Mouse (Mus musculus) frontal cortex, postnatal 36 days (tissue): ENCODE data around the gene Pde6c.

Experiments
- DNase-seq, 2 experiments: peaks; one replicate each; pipeline ENCODE4 v3.0.0; 2022; ENCODE audit warnings: low spot score in 2 of 2

Pde6c gene

DNA sequence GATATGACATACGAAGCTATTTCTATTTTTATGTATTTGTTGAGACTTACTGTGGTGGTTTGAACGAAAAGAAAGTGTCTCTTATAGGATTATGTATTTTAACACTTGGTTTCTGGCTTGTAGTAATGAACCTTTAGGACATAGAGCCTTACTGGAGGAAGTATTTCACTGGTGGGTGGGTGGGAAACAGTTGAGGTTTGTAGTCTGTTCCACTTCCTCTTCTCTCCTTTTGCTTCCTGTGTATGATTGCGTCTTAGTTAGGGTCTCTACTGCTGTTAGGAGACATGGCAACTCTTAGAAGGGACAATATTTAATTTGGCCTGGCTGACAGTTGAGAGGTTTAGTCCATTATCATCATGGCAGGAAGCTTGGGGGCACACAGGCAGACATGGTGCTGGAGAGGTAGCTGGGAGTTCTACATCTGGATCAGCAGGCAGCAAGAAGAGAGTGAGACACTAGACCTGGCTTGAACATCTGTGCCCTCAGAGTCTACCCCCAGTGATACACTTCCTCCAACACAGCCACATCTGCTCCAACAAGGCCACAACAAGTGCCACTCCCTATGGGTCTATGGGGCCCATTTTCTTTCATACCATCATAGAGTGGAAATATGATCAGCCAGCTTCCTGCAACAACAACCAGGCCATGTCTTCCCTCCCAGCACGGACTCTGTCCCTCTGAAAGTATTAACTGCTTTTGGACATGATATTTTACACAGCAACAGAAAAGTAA, 11.1 kb downstream of the Pde6c start:
- DNase-seq = no peak

DNA sequence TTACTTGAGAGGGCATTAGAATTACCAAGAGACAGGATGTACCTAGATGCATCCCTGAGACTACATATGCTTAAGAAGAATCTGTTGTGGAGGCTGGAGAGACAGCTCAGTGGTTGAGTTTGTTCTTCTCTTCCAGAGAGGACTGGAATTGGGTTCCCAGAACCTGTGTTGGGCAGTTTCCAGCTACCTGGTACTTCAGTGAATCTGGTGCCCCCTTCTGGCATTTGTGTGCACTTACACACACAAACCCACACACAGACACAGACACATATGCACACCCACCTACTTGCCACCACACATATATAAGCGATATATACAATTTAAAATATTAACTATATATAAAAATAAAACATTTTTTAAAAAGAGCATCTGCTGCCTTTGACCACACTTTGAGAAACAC, 23.7 kb downstream of the Pde6c start:
- no peak for DNase-seq

DNA sequence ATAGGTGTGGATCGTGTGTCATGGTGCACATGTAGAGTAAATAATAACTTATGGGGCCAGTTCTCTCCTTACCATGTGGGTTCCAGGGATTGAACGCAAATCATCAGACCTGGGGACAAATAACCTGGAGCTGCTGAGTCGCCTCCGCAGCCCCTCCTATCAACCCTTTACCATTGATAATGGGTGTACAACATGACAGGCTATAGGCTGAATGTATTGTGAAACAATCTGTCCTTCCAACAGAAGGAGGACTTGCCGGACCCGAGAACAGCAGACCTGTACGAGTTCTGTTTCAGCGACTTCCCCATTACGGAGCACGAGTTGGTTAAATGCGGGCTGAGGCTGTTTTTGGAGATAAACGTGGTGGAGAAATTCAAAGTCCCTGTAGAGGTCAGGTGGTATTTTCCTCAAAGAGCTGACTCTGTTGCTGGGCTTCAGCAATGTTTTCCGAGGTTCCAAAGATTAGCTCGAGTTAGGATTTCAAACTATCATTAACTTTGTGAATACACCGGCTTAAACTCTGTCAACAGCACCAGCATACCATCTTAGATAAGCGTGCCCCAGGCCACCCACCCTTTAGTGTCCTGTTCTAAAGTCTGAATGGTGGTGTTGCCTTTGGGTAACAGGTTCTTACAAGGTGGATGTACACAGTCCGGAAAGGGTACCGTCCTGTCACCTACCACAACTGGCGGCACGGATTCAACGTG, 29.2 kb downstream of the Pde6c start:
- no peak for DNase-seq

DNA sequence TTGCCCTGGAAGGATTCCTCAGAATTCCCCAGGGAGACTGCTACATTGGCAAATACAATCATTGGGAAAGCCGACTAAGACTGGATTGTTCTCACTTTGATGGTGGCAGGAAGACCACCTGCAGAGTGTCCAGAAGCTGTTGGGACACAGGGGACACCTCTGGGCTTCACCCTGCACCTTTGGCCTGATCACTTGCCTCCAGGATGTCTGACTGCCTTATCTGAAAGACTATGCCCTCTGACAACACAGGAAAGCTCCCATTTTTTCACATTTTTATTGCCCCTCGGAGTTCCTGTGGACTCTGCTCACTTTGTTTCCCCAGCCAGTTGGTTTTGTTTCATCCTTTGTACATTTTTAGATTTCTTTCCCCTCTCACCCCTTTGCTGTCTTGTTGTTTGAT, 32.1 kb downstream of the Pde6c start:
- DNase-seq = no peak

DNA sequence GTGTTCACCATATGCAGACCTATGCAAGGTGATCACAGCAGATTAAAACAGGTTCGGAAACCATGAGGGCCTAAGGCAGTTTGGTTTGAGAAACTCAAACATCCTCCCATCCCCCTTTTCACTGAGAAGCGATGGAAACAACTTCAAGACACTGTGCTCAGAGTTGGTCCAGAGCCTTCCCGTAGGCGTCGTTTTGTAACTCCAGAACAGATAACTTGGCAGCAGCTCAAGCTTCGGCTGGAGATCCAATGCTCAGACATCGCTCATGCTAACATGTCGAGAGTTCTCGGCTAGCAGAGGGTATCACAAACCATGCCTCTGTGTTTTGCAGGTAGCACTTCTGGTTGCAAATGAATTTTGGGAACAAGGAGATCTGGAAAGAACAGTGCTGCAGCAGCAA, 47.1 kb downstream of the Pde6c start:
- DNase-seq = no peak

DNA sequence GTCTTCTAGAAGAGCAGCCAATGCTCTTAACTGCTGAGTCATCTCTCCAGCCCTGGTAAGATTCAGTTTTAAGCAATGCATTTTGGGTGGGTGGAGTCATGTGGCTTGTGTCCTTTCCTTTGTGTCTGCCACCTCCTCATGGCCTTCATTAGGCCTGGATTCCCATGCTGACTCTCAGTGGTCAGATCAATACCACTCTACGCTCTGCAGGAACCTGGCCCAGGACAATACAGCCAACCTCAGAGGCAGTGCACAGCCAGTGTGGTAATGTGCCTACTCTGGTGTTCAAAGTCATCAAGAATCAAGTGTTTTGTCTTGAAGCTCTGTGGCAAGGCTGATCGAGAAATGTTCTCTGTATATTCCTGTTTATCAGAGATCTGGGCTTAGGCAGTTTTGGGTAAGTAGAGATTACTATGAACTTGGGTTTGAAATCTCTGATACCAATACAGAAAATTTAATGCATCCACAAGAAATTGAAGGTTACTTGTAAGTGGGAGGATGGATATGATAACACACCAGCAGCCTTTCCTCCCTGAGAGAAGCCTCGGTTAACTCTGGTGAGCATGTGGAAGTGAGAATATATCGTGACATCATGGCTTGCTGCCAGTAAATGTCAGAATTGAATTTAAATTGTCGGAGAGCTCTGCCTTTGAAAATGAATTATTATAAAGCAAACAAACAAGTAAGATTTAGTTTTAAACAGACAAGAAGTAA, 54.2 kb downstream of the Pde6c start:
- DNase-seq = no peak

DNA sequence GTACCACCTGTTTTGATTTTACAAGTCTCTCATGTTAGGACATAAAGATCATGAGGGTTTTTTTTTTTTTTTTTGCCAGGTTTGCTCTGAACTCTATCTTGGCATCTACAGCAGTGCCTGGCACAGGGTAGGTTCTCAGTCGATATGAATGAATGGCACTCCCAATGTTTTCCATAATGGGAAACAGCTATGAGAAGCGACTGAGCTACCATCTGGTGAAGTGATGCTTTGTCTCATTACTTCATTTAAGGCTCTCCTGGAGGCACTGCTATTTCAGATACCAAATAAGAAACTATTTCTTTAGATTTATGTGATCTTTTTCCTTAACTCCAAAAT, 54.7 kb downstream of the Pde6c start:
- peak in 1 of 2 experiments; percentile 40 for DNase-seq

DNA sequence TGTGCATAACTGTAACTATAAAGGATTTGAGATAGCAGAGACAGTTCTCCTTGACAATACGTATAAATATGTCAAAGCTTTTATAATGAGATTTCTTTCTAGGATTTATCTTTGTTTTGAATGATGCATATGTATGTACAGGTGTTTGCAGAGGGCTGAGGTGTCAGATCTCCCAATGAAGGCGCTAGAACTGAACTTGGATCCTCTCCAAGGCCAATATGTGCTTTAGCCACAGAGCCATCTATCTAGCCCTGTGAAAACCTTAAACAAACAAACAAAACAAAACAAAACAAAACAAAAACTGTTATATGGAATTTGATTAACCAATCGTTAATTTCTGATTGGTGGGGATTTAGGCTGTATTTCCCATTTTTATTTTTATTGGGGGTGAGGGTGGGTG, 58.0 kb downstream of the Pde6c start:
- DNase-seq = no peak

DNA sequence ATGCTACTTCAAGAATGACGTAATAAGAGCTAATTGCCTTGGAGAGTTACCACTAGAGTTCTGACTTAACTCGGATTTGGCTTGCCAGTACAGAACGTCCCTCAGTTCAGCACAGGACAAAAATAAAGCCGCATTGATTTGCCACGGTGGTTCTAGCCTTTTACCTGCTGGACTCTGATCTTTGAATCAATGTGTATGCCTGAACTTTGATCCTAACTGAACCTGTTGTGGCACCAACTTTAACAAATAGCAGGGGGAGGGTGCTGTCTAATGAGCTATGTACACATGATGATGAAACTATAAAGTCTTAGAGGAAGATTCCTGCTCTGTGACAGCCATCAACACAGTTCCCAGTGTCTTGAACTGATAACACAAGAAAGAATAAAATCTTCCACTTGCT, 58.9 kb downstream of the Pde6c start:
- DNase-seq = no peak

DNA sequence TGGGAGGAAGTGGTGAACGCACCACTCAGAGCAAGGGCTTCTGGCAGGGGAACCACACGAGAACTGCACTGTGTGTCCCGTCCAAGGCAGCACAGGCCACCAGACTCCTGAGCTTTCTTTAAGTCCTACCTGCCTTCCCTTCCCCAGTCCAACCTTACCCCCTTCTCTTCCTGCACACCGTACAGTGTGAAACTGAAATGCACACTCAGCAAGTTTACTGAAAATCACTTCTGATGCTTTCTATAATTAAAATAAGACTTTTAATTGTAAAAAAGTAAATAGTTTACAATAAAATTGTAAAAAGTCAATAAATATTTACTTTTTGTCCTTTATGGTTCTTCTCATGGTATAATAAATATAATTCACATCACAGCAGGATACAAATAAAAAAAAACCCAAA, 62.7 kb downstream of the Pde6c start:
- DNase-seq = no peak

DNA sequence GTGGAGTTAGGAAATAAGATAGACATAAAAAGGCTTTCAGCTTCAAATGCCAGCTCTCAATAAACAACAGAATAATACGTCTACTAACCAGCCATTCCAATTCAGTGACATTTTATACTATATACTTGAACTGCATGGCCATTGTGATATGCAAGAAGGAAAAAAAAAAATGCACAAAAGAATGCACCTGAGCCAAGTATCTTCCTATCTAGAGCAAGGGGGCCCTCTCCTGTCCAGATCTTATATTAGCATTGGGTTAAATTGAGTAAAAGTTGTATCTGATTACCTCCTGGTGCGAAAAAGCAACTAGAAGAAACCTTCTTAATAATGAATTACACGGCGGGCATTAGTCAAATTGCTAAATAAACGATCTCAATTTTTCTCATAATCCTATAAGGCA, 66.2 kb downstream of the Pde6c start:
- DNase-seq = peak in 1 of 2 experiments; percentile 28

DNA sequence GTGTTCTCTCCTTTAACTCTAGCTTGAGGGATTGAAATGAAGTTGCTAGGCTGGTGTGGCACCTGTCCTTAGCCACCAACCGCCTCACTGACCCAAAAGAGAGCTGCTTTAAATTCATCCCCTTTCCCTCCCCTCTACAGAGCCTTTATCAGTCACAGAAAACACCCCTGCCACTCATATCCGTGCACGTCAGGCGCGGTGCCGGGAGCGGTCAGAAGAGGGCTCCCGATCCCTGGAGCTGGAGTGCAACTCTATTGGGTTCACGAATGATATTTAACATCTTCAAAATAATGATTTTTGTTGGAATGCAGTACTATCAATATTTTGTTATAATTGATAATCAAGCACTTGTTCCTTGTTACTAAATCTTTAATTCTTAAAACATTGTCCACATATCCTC, 74.1 kb downstream of the Pde6c start:
- no peak for DNase-seq

DNA sequence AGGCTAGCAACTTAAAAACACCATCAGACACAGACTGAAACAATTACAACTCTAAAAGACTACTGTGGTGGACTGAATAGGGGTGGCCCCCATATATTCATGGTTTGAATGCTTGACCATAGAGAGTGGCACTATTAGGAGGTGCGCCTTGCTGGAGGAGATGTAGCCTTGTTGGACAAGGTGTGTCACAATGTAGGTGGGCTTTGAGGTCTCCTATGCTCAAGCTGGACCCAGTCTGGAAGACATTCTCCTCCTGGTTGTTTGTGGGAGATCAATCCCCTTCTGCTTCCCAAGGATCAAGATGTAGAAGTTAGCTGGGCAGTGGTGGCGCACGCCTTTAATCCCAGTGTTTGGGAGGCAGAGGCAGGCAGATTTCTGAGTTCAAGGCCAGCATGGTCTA, 85.1 kb downstream of the Pde6c start:
- DNase-seq = no peak

DNA sequence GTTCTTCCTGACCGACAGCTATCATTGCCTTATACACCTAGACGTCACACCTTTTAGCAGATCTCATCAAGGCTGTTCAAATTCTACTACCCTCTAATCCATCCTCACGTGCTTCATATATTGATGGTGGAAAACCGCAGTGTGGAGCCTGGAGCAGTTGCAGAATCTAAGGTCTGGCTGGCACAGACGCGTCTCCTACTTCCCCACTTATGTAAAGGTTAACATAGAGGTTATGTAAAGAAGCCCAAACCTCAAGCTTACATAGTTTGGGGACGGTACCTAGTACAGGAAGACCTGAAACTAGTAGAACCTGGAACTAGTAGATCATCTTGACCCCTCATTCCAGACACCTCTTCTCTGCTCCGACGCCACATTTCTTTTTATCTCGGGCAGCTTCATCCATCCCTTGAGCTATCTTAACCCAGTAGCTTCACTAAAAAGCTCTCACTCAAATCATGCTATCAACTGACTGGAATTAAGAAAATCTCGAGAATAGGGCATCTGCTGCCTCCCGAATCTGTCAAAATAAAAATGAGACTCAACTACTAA, 90.8 kb downstream of the Pde6c start:
- no peak for DNase-seq

DNA sequence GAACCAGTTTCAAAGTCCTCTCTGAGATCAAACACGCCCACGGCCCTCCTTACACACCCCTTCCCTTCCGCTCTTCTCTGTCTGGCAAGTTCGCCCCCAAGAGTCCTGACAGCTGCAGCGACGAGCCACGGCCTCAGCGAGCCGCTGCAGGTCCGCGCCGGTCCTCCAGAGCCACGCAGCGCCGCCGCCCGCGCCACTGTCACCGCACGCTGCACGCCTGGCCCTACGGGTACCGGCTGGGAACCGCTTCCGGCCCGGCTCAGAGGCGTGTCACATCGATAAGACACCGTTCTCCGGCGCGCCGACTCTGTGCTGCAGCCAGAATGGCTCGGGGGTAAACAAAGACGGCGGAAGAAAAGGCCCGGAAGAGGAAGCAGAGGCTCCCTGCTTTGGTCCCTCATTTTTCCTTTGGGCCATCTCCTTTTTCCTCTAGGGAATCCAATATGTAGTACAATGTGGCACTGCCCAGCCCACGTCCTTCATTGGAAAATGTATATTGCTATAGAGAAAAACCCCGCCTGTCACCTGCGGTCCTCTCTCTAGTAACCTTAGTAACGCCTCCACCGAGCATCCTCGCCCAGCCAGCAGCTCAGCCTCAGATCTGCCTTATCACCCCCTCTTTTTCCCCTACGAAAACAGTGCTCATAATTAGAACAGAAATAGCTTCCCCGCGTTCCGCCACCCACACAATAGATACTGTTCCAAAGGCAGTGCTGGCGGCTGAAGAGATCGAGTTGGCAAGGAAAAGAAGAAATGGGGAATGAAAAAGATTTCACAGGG, 91.5 kb downstream of the Pde6c start, which contains the start of gene Fra10ac1:
Gene Fra10ac1 (minus strand): TSS at position 252 of the 780 bp plus-strand sequence.
- peak; percentile 96 to 97 for DNase-seq

DNA sequence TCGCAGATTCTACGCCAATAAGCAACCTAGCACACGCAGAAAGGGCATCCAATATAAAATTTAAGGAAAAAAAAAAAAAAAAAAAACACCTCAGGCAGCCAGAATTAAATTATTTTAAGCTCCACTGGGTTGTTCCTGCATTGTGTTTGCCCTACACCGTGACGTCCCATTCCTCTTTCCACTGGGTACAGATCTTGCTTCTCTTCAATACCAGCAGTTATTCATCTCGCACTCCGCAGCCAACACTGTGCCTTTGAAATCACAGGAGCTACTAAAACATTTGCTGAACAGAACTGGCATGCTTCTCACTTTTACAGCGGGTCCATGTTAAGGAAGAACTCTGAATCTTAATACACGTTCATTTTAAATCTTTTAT, 92.1 kb downstream of the Pde6c start:
- peak; percentile 46 to 67 for DNase-seq

DNA sequence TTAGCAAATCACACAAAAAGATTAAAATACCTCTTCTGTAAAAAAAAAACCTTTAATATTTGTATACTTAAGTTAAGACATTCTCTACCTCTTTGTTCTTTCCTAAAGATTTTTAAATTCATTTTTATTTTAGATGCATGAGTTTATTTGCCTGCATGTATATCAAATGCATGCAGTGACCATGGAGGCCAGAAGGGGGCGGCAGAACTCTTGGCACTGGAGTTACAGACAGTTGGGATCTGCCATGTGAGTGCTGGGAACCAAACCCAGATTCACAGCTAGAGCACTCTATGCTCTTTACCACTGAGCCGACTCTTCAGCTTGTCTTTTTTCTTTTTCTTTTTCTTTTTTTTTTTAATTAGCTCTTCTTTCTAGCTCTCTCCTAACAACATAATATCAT, 96.1 kb downstream of the Pde6c start:
- no peak for DNase-seq

DNA sequence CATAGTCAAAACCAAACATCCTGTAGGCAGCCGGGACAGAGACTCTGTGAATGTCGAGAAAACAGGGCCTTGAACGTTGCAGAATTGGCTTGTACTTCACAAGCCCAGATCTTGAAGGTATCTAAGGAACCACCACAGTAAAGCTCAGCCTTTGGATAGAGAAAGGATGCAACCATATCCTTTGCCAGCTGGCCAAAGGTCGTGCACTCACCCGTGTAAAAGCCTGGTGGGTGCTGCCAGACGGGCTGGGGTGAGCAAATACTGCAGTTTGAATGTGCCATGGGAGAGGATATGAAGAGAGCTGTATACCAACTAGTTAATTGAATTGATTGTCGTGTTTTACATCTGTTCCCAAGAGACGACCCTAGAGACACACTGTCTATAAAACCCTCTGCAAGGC, 99.5 kb downstream of the Pde6c start:
- DNase-seq = no peak

DNA sequence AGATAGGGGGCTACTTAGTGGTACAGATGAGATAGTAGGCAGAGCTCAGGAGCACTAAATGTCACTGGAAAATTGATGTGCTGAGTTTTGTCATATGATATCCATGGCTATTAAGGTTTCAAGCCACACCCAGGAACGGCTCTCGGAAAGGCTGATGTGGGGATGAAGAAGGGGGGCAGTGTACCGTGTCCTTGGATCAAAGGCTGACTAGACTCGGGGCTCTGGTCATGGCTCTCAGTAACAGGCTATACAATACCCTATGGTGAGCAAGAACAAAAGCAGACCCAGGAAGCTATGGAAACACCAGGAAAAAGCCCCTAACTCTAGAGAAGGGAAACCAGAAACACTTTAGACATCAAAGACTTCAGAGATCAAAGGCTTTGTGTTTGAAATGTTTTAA, 99.9 kb downstream of the Pde6c start:
- DNase-seq = no peak
